Mouse (Mus musculus) forebrain, embryonic 10.5 days (tissue): ENCODE data around the gene Olfr1378. TPM values are rescaled to one million over a fixed set of nuclear protein-coding genes. Genes with fewer than 3 reads are reported as not detected.

Source experiments
- DNase-seq: peaks from one replicate; pipeline ENCODE4 v3.0.0-alpha.2; 2017; ENCODE audit warnings: low spot score; ENCODE audit errors: extremely low spot score
- H3K27ac ChIP-seq: fragments of 300-500 bp; sonication (generic); 2 replicates; pipeline ENCODE4 v1.5.1; 2016; ENCODE audit warnings: mild to moderate bottlenecking
- H3K27me3 ChIP-seq: fragments of 300-500 bp; sonication (generic); 2 replicates; pipeline ENCODE4 v1.6.1; 2016; ENCODE audit warnings: mild to moderate bottlenecking; ENCODE audit not compliant: poor library complexity, severe bottlenecking
- H3K36me3 ChIP-seq: fragments of 300-500 bp; sonication (generic); replicated peaks from 2 replicates; pipeline ENCODE4 v1.6.1; 2016; ENCODE audit warnings: mild to moderate bottlenecking, moderate library complexity
- H3K4me1 ChIP-seq: fragments of 300-500 bp; sonication (generic); 2 replicates; pipeline ENCODE4 v1.6.1; 2016
- H3K4me3 ChIP-seq: fragments of 300-500 bp; sonication (generic); 2 replicates; pipeline ENCODE4 v1.5.1; 2016; ENCODE audit warnings: mild to moderate bottlenecking, moderate library complexity
- H3K9me3 ChIP-seq: fragments of 300-500 bp; sonication (generic); 2 replicates; pipeline ENCODE4 v1.6.1; 2016; ENCODE audit warnings: mild to moderate bottlenecking, moderate library complexity
- WGBS: fragments of 180-500 bp; shearing (Covaris S2); methylation state at CpG from one replicate; pipeline ENCODE4 v1.1.7; 2016; 5-methylcytosine and 5-hydroxymethylcytosine counted together
- polyA plus RNA-seq: library from polyadenylated mRNA; unstranded; fragments of >200 nt; fragmentation: Nextera tagmentation; extraction: Ambion mirVana; gene quantifications from 2 replicates; pipeline ENCODE4 v1.2.1, GENCODE M21; 2016

Gene Olfr1378
- polyA plus RNA-seq, 1 experiment from 2014 or later: not detected

DNA sequence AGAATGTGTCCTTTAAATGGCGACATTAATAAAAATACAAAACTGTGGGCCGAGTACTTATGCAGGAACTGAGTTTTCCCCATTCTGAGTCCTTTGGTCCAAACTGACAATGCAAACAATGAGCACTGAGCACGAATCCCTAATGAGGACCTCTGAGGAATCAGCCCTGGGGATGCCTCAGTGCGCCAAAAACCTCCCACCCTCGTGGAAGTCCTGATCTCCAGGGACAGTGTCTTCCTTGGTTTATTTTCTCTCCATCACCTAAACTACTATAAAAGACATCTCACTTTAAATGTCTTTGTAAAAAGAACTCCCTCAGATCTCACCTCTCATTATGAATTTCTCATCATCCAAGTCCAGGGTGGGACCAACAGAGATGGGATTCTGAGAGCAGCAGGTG is 15.3 kb downstream of the Olfr1378 start, which contains the start of gene Olfr1377:
Gene Olfr1377 (plus strand): TSS at position 301 of the 400 bp plus-strand sequence.
- H3K4me3 ChIP-seq: no peak within 1 kb of the TSS
- H3K27me3 ChIP-seq: no peaks in the 10 kb centered on the region
- H3K9me3 ChIP-seq: no peaks in the 10 kb centered on the region
- no peak for DNase-seq
- WGBS: 66% methylated on average over 5 of the region's 5 CpGs
- no peaks in the 10 kb centered on the region for H3K36me3 ChIP-seq
- no peak within 1 kb of the TSS for H3K27ac ChIP-seq
- no peaks in the 10 kb centered on the region for H3K4me1 ChIP-seq

DNA sequence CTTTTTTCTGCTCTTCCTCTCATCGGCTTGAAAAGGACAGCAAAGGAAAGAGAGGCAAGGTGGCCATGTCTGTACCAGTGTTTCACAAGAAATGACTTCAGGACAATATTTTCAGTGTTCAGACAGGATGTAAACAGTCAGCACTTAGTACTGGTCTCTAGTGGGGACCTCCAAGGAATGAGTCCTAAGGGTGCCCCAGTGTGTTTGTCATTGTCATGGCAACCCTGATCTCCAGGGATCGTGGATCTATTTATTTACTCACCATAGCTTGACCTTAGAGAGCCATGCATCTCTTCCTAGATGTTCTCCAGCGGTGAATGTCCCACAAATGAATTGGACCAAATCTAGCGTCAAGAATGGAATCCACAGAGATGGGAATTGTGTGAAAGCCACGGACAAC is 37.0 kb downstream of the Olfr1378 start, which contains the start of gene Olfr51:
Gene Olfr51 (plus strand): TSS at position 301 of the 400 bp plus-strand sequence.
- no peaks in the 10 kb centered on the region; the same call in 1 of the 2 replicates for H3K9me3 ChIP-seq
- H3K4me1 ChIP-seq: no peaks in the 10 kb centered on the region
- H3K36me3 ChIP-seq: no peaks in the 10 kb centered on the region
- no peaks in the 10 kb centered on the region for H3K27me3 ChIP-seq
- H3K4me3 ChIP-seq: no peak within 1 kb of the TSS
- 86% methylated on average over 5 of the region's 5 CpGs for WGBS
- H3K27ac ChIP-seq: no peak within 1 kb of the TSS
- no peak for DNase-seq

DNA sequence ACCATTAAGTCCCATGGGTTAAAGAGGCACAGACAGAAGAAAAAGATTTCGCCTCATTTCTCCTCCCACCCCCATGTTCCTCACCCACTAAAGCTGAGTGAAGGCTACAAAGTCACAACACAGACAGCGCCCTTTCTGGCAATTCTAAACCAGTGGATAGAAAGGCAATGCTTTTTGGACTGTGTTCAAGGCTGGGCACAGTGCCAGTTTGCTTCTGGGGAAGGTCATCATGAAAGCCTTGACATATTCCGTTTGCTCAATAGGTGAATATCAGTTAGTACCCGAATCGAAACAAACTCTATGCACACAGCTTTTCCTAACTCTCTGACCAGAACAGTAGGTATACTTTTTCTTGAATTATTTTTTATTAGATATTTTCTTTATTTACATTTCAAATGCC is 45.5 kb downstream of the Olfr1378 start:
- 94% methylated on average over 5 of the region's 5 CpGs for WGBS
- no peaks in the 10 kb centered on the region for H3K36me3 ChIP-seq

DNA sequence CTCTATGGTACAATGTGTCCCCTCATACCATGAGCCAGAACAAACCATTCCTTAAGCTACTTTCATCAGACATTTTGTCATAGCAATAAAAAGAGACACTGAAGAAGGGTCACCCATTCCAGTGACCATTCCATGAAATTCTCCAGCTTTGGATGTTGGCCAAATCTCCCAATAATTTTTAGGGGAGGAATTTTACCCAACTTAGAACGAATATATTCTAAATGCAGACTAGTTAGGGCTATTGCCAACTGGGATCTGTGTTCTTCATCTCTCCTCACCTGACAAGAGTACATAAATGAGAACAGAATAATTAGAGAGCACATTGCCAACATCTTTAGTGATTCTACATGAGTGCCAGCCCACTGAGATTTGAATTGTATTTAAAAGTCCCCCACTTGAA is 47.6 kb downstream of the Olfr1378 start, which contains the start of gene Olfr54:
Gene Olfr54 (plus strand): TSS at position 301 of the 400 bp plus-strand sequence.
- no peaks in the 10 kb centered on the region for H3K4me1 ChIP-seq
- no peak within 1 kb of the TSS for H3K27ac ChIP-seq
- no peaks in the 10 kb centered on the region for H3K9me3 ChIP-seq
- H3K4me3 ChIP-seq: no peak within 1 kb of the TSS
- H3K27me3 ChIP-seq: no peaks in the 10 kb centered on the region
- no peaks in the 10 kb centered on the region for H3K36me3 ChIP-seq
- WGBS: 80% methylated on average over 1 of the region's 1 CpGs
- DNase-seq: no peak

More for the DNA sequence above, 45.5 kb downstream of the Olfr1378 start:
- no peak for DNase-seq
- H3K4me1 ChIP-seq: no peaks in the 10 kb centered on the region
- no peak overlapping the region for H3K27ac ChIP-seq
- H3K27me3 ChIP-seq: no peaks in the 10 kb centered on the region
- no peaks in the 10 kb centered on the region for H3K9me3 ChIP-seq
- no peak overlapping the region for H3K4me3 ChIP-seq

DNA sequence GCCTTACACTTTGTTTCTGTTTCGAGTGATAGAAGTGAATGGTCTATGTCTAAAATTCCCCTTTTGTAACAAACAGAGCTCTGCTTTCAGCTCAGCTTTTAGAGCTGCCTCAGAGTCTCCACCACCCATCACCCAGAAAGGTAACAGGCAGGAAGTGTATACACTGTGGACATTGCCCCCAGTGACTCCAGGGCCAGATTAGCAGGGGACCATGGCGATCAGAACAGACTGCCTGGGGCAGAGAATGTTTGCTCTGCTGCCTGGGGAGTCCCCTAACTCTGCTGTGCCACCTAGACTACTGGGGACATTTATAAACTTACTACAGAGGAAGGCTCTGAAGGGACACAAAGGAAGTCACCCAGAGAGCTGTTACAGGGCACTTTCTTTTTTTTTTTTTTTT is 50.0 kb downstream of the Olfr1378 start:
- Histone ChIP-seq H3K27ac (no peak overlapping the region), H3K4me3 (no peak overlapping the region), H3K9me3 (no peaks in the 10 kb centered on the region), H3K36me3 (no peaks in the 10 kb centered on the region), H3K4me1 (no peaks in the 10 kb centered on the region), H3K27me3 (no peaks in the 10 kb centered on the region)
- 50% methylated on average over 2 of the region's 2 CpGs for WGBS
- no peak for DNase-seq

Other genes starting within 250 kb of the Olfr1378 start
- 31.1 and 31.5 TPM in 2 replicates for gene Zfp354c, start 138.8 kb upstream of the Olfr1378 start, polyA plus RNA-seq
- 0.84 and 0.86 TPM in 2 replicates for gene Zfp879, start 125.0 kb upstream of the Olfr1378 start, polyA plus RNA-seq
- gene Grm6, start 115.8 kb upstream of the Olfr1378 start, polyA plus RNA-seq: not detected in 2 replicates
- gene Zfp454, start 78.9 kb upstream of the Olfr1378 start, polyA plus RNA-seq: 13.3 and 14.0 TPM in 2 replicates
- gene Zfp2, start 50.4 kb upstream of the Olfr1378 start, polyA plus RNA-seq: 25.8 and 26.4 TPM in 2 replicates
- 0.77 and 1.3 TPM in 2 replicates for gene Zfp354b, start 34.9 kb upstream of the Olfr1378 start, polyA plus RNA-seq
- not detected in 2 replicates for gene 4933414I15Rik, start 22.8 kb upstream of the Olfr1378 start, polyA plus RNA-seq
- gene Prop1, start 12.8 kb upstream of the Olfr1378 start, polyA plus RNA-seq: not detected in 2 replicates
- not detected in 2 replicates for gene Olfr1377, start 15.4 kb downstream of the Olfr1378 start, polyA plus RNA-seq
- gene Olfr51, start 37.1 kb downstream of the Olfr1378 start, polyA plus RNA-seq: not detected in 2 replicates
- gene Olfr54, start 47.7 kb downstream of the Olfr1378 start, polyA plus RNA-seq: 0.10 TPM in 1 of 2 replicates, not detected in the other
- not detected in 2 replicates for gene Olfr1375, start 81.6 kb downstream of the Olfr1378 start, polyA plus RNA-seq
- 7.6 and 8.6 TPM in 2 replicates for gene Zfp354a, start 92.7 kb downstream of the Olfr1378 start, polyA plus RNA-seq